Mouse (Mus musculus) embryonic facial prominence, embryonic 12.5 days (tissue): ENCODE results near the gene Npb. TPM values are rescaled to one million over a fixed set of nuclear protein-coding genes. Genes with fewer than 3 reads are reported as not detected.

Source experiments
- ATAC-seq: fragments of 200-750 bp; cut with Nextera tagmentation; 2 replicates; pipeline ENCODE4 v1.8.0; 2017; ENCODE audit not compliant: insufficient number of reproducible peaks, insufficient read depth, low FRiP score, low TSS enrichment
- H3K27ac ChIP-seq: fragments of 300-500 bp; sonication (generic); 2 replicates; pipeline ENCODE4 v1.5.1; 2016; ENCODE audit warnings: mild to moderate bottlenecking
- H3K27me3 ChIP-seq: fragments of 300-500 bp; sonication (generic); 2 replicates; pipeline ENCODE4 v1.6.1; 2016; ENCODE audit warnings: mild to moderate bottlenecking, moderate library complexity
- H3K36me3 ChIP-seq: fragments of 300-500 bp; sonication (generic); 2 replicates; pipeline ENCODE4 v1.6.1; 2016; ENCODE audit warnings: mild to moderate bottlenecking
- H3K4me1 ChIP-seq: fragments of 300-500 bp; sonication (generic); 2 replicates; pipeline ENCODE4 v1.6.1; 2016
- H3K4me2 ChIP-seq: fragments of 300-500 bp; sonication (generic); replicated peaks from 2 replicates; pipeline ENCODE4 v1.6.1; 2016; ENCODE audit warnings: mild to moderate bottlenecking, moderate library complexity
- H3K4me3 ChIP-seq: fragments of 300-500 bp; sonication (generic); 2 replicates; pipeline ENCODE4 v1.5.1; 2016; ENCODE audit warnings: mild to moderate bottlenecking
- H3K9ac ChIP-seq: fragments of 300-500 bp; sonication (generic); 2 replicates; pipeline ENCODE4 v1.6.1; 2016; ENCODE audit warnings: mild to moderate bottlenecking, moderate library complexity
- H3K9me3 ChIP-seq: fragments of 300-500 bp; sonication (generic); 2 replicates; pipeline ENCODE4 v1.6.1; 2016; ENCODE audit warnings: mild to moderate bottlenecking, moderate library complexity
- WGBS: fragments of 180-500 bp; shearing (Covaris S2); methylation state at CpG from one replicate; pipeline ENCODE4 v1.1.7; 2016; 5-methylcytosine and 5-hydroxymethylcytosine counted together
- polyA plus RNA-seq: library from polyadenylated mRNA; unstranded; fragments of >200 nt; fragmentation: Nextera tagmentation; extraction: Ambion mirVana; gene quantifications from 2 replicates; pipeline ENCODE4 v1.2.1, GENCODE M21; 2016

The Npb gene
- polyA plus RNA-seq, 1 experiment from 2014 or later, result 0.99 TPM

DNA sequence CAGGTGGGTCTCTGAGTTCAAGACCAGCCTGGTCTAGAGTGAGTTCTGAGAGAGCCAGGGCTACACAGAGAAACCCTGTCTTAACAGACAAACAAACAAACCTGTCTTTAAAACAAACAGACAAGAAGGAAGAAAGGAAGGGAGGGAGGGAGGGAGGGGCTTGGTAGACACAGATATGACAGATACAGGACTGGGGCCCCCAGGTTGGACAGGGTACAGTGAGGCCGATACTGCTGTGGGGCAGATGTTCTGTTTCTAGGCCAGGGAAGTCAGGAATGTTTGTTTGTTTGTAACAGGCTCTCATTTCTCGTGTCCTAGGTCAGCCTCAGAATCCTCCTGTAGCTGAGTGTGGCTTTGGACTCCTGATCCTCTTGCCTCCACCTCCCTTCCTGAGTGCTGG, 4.7 kb upstream of the Npb start:
- Histone ChIP-seq H3K4me1 (peaks cover 18% of the 10 kb centered on the region), H3K4me2 (no peak overlapping the region), H3K27ac (no peak overlapping the region), H3K9ac (peak overlapping the region; percentile 10; the same call in 1 of the 2 replicates), H3K27me3 (peaks cover 4% of the 10 kb centered on the region), H3K4me3 (no peak overlapping the region), H3K9me3 (no peaks in the 10 kb centered on the region), H3K36me3 (peaks cover 53% of the 10 kb centered on the region)
- ATAC-seq, result no peak
- 87% methylated on average over 2 of the region's 2 CpGs for WGBS

DNA sequence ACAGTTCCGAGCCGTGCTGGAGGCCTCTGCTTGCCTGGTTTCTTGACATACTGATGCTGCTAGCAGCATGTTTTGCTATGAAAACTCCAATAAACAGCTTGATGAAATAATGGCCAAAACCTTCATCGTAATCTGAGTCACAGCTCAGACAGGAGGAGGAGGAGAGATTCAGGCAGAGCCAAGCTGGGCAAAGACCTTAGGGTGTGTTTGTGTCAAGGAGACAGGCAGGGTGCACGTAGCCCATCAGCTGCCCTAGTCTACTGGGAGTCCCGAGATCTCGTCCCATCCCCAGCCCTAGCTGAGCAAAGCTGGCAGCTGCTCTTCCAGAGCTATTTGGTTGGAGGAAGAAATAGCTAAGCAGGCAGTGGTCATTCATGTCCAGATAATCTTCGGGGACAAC, 2.6 kb upstream of the Npb start:
- no peak for ATAC-seq
- WGBS, result 88% methylated on average over 7 of the region's 7 CpGs
- Histone ChIP-seq H3K4me3 (no peak overlapping the region), H3K9me3 (no peaks in the 10 kb centered on the region), H3K36me3 (peaks cover 57% of the 10 kb centered on the region), H3K4me1 (peaks cover 19% of the 10 kb centered on the region), H3K9ac (no peak overlapping the region), H3K4me2 (no peak overlapping the region), H3K27ac (no peak overlapping the region), H3K27me3 (peaks cover 17% of the 10 kb centered on the region)

DNA sequence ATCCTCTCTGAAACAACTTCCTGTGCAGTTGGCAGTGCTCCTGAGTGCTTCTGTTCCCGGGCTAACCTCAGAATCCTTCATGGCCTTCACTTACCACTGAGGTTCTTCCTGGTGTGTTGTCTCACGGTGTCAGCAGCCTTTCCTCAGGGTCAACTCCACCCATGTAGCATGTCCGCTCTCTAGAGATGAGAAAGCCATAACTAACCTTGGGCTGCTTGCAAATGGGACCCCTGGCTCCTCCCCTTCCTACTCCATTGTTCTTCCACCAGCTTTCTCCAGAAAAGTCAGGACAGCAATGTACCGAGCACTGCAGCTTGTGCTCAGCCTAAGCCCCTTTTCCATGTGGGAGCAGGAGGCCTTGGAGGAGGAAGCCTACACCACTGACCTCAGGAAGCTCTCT, 1.5 kb upstream of the Npb start:
- Histone ChIP-seq H3K27ac (no peak overlapping the region), H3K9ac (no peak overlapping the region), H3K4me3 (no peak overlapping the region), H3K27me3 (peaks cover 17% of the 10 kb centered on the region), H3K4me2 (no peak overlapping the region), H3K9me3 (no peaks in the 10 kb centered on the region), H3K4me1 (peaks cover 19% of the 10 kb centered on the region), H3K36me3 (peaks cover 63% of the 10 kb centered on the region)
- ATAC-seq, result no peak
- 74% methylated on average over 4 of the region's 4 CpGs for WGBS

DNA sequence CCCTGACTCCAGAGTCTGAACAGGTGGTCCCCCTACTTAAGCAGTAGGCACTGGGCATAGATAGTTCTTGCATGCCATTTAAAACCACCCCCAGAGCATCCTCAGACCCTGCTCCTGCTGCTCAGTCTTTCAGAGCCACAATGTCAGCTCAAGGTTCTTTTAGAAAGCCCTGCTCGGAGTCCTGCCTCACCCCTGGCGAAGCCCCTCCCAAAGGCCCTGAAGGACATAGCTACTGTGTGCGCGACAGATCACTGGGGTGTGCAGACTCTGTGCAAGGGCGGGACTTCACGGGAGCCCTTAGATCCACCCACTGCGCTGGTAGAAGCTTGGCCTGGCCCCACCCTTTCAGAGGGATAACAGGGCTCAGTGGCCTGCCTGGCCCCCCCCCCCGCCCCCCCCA, 973 bp downstream of the Npb start:
- Histone ChIP-seq H3K27ac (0 out of 2 replicates have a peak overlapping the region, but pooled peaks have one; percentile 5), H3K9me3 (no peaks in the 10 kb centered on the region), H3K4me2 (peak overlapping the region; percentile 56; the same call in 1 of the 2 replicates), H3K4me1 (peaks cover 19% of the 10 kb centered on the region), H3K9ac (no peak overlapping the region), H3K4me3 (0 out of 2 replicates have a peak overlapping the region, but pooled peaks have one; percentile 27), H3K27me3 (peaks cover 17% of the 10 kb centered on the region), H3K36me3 (peaks cover 65% of the 10 kb centered on the region)
- 46% methylated on average over 7 of the region's 8 CpGs for WGBS
- no peak for ATAC-seq

DNA sequence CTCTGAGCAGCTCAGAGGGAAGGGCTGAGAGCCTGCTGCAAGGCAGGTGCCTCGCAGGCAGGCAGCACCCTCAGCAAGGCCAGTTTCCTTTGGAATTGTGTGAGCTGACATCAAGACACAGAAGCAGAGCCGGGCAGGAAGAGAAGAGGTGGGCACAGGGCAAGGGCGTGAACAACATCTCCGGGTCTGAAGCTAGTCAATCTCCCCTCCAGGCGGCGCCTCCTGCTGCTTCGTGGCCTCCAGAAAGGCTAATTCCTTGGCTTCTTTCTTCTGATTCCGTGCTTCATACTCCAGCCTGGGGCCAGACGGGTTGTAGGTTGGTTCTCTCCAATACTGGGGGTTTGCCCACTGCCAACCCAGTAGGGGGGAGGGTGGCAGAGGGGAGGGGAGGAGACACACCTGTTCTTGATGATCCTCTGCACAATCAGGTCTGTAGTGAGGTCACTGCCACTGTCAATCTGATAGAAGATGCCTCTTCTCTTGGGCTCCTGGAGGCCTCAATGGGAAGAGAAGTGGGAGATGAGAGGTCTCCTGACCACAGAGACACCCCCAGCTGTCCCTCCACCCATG, 2.3 kb downstream of the Npb start:
- 84% methylated on average over 9 of the region's 9 CpGs for WGBS
- H3K4me2 ChIP-seq, result no peak overlapping the region

DNA sequence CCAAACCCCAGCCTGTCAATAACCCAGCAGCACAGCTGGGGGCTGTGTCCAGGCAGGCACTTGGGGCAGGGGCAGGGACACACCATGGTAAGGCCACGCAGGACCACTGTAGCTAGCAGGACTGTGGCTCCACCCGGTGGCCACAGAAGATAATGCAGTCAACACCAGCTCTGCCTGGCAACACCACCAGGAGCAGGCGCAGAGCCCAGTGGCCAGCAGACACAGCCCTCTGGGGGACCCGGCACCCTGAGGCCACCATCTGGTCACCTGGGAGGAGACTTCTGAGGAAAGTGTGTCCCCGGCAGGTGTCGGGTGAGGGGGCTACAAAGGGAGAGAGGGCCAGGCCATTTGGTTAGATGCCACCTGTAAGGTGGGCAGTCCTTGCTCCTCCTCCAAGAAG, 4.5 kb downstream of the Npb start:
- no peak overlapping the region for H3K4me2 ChIP-seq
- H3K4me1 ChIP-seq, result peaks cover 26% of the 10 kb centered on the region
- no peak overlapping the region for H3K4me3 ChIP-seq
- H3K36me3 ChIP-seq, result peaks cover 56% of the 10 kb centered on the region
- ATAC-seq, result no peak
- no peak overlapping the region for H3K9ac ChIP-seq
- peaks cover 17% of the 10 kb centered on the region for H3K27me3 ChIP-seq
- 49% methylated on average over 6 of the region's 6 CpGs for WGBS
- no peaks in the 10 kb centered on the region for H3K9me3 ChIP-seq
- no peak overlapping the region for H3K27ac ChIP-seq

More for the DNA sequence above, 2.3 kb downstream of the Npb start:
- no peak overlapping the region for H3K9ac ChIP-seq
- ATAC-seq, result no peak
- H3K27me3 ChIP-seq, result peaks cover 17% of the 10 kb centered on the region
- H3K4me3 ChIP-seq, result no peak overlapping the region
- H3K27ac ChIP-seq, result no peak overlapping the region
- H3K36me3 ChIP-seq, result peaks cover 61% of the 10 kb centered on the region
- H3K4me1 ChIP-seq, result peaks cover 19% of the 10 kb centered on the region
- H3K9me3 ChIP-seq, result no peaks in the 10 kb centered on the region

DNA sequence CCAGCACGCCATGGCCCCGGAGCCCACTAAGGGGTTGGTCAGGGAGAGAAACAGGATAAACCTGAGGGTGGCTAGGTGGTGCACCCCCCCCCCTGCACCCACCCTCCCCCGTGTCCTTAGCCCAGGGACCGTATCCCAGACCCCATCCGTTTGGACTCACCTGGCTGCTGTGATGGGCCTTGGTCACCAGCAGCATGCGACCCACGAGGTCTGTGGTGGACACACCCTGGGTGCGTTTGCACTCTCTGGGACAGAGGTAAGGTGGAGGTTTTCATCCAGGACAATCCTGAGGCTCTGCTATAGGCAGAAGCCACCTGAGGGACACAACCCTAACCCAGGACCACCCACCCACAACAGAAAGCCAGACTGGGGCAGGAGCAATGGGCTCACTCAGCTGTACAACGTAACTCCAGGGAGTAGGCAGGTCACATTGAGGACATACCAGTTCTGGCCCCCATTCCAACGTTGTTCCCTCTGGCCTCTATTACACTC, 5.2 kb downstream of the Npb start:
- H3K27ac ChIP-seq, result no peak overlapping the region
- H3K36me3 ChIP-seq, result peaks cover 61% of the 10 kb centered on the region
- ATAC-seq, result no peak
- no peak overlapping the region for H3K4me3 ChIP-seq
- H3K9ac ChIP-seq, result no peak overlapping the region
- no peaks in the 10 kb centered on the region for H3K9me3 ChIP-seq
- H3K27me3 ChIP-seq, result peaks cover 13% of the 10 kb centered on the region
- H3K4me2 ChIP-seq, result no peak overlapping the region
- WGBS, result 94% methylated on average over 10 of the region's 10 CpGs
- peaks cover 18% of the 10 kb centered on the region for H3K4me1 ChIP-seq

DNA sequence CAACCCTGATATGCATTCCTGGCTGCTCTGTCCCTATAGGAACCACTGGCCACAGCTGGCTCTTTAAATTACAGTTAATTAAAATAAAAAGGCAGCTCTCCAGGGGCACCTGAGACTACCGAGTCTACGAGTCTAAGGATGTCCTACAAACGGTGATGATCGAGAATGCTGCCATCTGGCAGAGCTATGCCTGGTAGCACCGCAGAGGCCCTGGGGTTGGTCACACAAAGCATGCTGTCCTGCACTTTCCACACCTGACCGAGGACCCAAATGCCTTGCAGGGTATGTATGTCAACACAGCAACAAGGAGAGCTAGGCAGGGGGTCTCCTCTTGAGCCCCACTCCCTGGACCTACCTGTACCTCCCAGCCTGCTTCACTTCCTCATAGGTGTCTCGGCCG, 5.7 kb downstream of the Npb start:
- Histone ChIP-seq H3K27ac (no peak overlapping the region), H3K9me3 (no peaks in the 10 kb centered on the region), H3K36me3 (peaks cover 66% of the 10 kb centered on the region), H3K4me3 (no peak overlapping the region), H3K27me3 (peaks cover 9% of the 10 kb centered on the region), H3K4me2 (no peak overlapping the region), H3K4me1 (peaks cover 14% of the 10 kb centered on the region), H3K9ac (no peak overlapping the region)
- WGBS, result 85% methylated on average over 8 of the region's 8 CpGs
- no peak for ATAC-seq

DNA sequence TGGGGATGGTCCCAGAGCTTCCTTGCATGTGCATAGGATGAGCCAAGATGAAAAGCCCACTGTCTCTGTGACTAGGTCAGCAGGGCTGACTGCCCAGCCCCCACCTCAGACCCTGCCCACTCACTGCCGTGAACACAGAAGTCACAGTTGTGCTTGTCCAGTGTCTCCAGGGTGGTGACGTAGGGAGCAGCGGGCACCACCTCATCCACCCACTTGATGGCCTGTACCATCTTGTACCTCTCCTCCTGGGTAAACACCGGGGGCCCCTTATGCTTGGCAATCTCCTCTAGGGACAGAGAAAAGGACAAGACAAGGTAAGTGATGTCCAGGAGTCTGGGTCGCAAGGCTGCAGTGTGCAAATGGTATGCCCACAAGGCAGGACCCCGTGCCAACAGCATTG, 6.9 kb downstream of the Npb start:
- Histone ChIP-seq H3K9me3 (no peaks in the 10 kb centered on the region), H3K36me3 (peaks cover 71% of the 10 kb centered on the region), H3K4me2 (no peak overlapping the region), H3K9ac (no peak overlapping the region), H3K27ac (no peak overlapping the region), H3K4me1 (peaks cover 10% of the 10 kb centered on the region), H3K27me3 (no peaks in the 10 kb centered on the region), H3K4me3 (no peak overlapping the region)
- no peak for ATAC-seq
- WGBS, result 87% methylated on average over 6 of the region's 6 CpGs

DNA sequence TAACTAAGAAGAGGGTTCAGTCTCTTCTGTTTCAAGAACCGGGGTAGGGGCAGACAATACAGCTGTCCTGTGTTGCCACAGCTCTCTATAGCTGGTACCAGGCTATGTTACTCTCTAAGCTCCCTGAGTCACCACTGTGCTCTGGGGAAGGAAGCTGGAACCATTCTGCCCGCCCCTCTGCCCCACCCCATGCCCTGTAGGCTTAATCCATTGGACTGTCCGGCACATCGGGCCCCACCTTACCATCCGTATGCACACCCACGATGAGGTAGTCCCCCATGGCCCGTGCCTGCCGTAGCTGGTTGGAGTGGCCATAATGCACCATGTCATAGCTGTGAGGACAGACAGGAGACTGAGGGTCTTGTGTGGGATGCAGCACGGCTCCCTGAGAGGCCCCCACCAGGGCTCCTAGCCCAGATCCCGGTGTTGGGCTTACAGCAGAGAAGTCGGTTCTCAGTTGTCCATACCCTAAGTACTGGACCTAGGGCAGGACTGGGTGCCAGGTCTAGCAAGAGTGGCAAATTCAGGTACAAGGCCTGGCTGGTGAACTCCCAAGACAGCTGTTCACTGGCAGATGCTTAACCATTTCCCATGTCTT, 7.4 kb downstream of the Npb start:
- 95% methylated on average over 11 of the region's 11 CpGs for WGBS
- H3K9ac ChIP-seq, result no peak overlapping the region
- H3K27ac ChIP-seq, result no peak overlapping the region
- H3K36me3 ChIP-seq, result peaks cover 71% of the 10 kb centered on the region
- H3K9me3 ChIP-seq, result no peaks in the 10 kb centered on the region
- ATAC-seq, result no peak; the same call in 1 of the 2 replicates
- H3K4me1 ChIP-seq, result peaks cover 10% of the 10 kb centered on the region
- no peak overlapping the region for H3K4me2 ChIP-seq
- no peak overlapping the region for H3K4me3 ChIP-seq
- no peaks in the 10 kb centered on the region for H3K27me3 ChIP-seq

DNA sequence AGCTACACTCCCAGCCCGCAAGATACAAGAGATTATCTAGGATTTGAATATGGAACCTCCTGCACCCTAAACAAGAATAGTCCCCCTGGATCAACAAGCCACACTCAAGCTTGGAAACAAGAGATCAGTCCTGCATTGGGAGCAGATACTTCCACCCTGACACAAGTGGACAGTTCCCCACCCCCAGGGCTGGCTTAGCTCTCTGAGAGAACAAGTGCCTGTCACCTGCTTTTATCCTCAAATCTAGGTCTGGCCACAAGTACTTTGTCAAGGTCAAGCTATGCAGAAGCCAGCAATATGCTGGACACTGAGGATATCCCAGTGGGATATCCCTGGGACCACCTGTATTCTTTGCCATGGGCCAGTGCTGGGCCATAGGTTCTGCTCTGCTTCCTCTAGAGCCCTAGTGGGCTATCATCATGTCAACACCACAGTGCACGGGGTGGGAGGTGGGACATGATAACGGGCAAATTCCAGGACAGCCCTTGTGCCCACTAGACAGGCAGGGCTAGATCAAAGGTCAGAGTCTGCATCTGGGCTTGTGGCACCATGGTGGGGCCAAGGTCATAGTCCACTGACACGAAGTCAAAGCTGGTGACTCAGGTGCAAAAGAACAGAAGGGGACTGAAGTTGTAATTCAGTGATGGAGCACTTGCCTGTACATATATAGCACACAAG, 8.5 kb downstream of the Npb start:
- Histone ChIP-seq H3K27me3 (no peaks in the 10 kb centered on the region), H3K27ac (no peak overlapping the region; the same call in 1 of the 2 replicates), H3K4me3 (peak overlapping the region; percentile 80), H3K9ac (peak overlapping the region; percentile 75), H3K9me3 (no peaks in the 10 kb centered on the region), H3K36me3 (peaks cover 67% of the 10 kb centered on the region), H3K4me1 (peaks cover 10% of the 10 kb centered on the region), H3K4me2 (peak overlapping the region; percentile 78)
- 50% methylated on average over 4 of the region's 4 CpGs for WGBS
- no peak for ATAC-seq
